Mouse (Mus musculus): ENCODE data around the gene F12.

GRCm38 (mm10) chr13:55465184-55465583 is 38.6 kb upstream of the F12 start:
- TF ChIP-seq POLR2A (IDR thresholded peaks at IDR 0.05; ENCODE audit: low read depth, low read length) (no peak), CTCF (IDR thresholded peaks at IDR 0.05; ENCODE audit: extremely low read depth, insufficient read depth, insufficient read length, insufficient replicate concordance) (no peak)

Data from spleen, adult 2 months (tissue).